ENCODE assay signal across 12 mouse cellular contexts in the genomic region with DNA sequence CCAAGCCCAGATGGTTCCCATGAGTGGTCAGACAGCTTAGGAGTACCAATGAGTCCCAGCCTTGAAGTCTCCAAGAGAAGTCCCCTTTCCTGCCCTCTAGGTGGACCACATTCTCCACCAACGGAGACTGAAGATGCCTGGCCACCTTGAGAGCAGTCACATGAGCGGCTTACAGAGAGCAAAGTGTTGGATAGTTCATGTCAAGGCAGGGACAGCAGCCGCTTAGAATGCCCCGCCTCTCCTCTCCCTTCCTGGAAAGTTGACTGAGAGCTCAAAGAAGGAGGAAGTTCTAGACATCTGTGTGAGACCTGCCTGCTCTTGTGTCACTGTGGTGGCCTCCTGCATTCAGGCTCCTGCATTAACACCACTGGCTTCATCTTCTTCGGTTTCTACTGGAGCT. TPM values are rescaled to one million over a fixed set of nuclear protein-coding genes. Genes with fewer than 3 reads are reported as not detected.
DNase-seq lines count a peak whose midpoint lies in the region; ATAC-seq and TF ChIP-seq lines count a peak whose summit lies in the region.
"Had no signal": no experiment of that assay in that cellular context is flagged by ENCODE, and none has a peak within 500 bp of the region (broad histone marks: within the 10 kb centered on the region; RNA-seq: fewer than 3 reads in every experiment).

A gene (minus strand): TSS at position 135 of the 400 bp plus-strand sequence.

- H3K9ac ChIP-seq in liver, embryonic 16.5 days (ENCODE audit: low read depth, low read length): no peak within 1 kb of the TSS
- no peak within 1 kb of the TSS for H3K9ac ChIP-seq in forebrain, embryonic 15.5 days (replicated peaks)
- H3K9ac ChIP-seq: forebrain, embryonic 12.5 days; lung, embryonic 15.5 days had no signal

- H3K27me3 ChIP-seq in G1E (ENCODE audit: insufficient read depth, low read length): peaks cover 10% of the 10 kb centered on the region
- H3K27me3 ChIP-seq in liver, embryonic 16.5 days (ENCODE audit: control insufficient read depth, insufficient read depth, low read depth, low read length): no peaks in the 10 kb centered on the region
- H3K27me3 ChIP-seq in splenic B cell, adult 2 months (ENCODE audit: control insufficient read depth, insufficient read depth, low read length, poor library complexity, severe bottlenecking): no peaks in the 10 kb centered on the region
- no peaks in the 10 kb centered on the region for H3K27me3 ChIP-seq in forebrain, embryonic 15.5 days
- H3K27me3 ChIP-seq: forebrain, embryonic 12.5 days; lung, embryonic 15.5 days had no signal

- no peaks in the 10 kb centered on the region for H3K36me3 ChIP-seq in G1E (replicated peaks)
- no peaks in the 10 kb centered on the region for H3K36me3 ChIP-seq in liver, embryonic 16.5 days (ENCODE audit: control insufficient read depth, insufficient read depth)
- H3K36me3 ChIP-seq in splenic B cell, adult 2 months (ENCODE audit: control insufficient read depth, insufficient read depth, low read length, poor library complexity, severe bottlenecking): no peaks in the 10 kb centered on the region
- no peaks in the 10 kb centered on the region for H3K36me3 ChIP-seq in forebrain, embryonic 15.5 days
- H3K36me3 ChIP-seq: forebrain, embryonic 12.5 days; lung, embryonic 15.5 days had no signal

- 0 out of 2 replicates have a peak within 1 kb of the TSS, but pooled peaks have one; percentile 0 for H3K4me2 ChIP-seq in liver, embryonic 16.5 days (ENCODE audit: low read depth, low read length)
- H3K4me2 ChIP-seq in forebrain, embryonic 15.5 days (replicated peaks): no peak within 1 kb of the TSS
- H3K4me2 ChIP-seq: forebrain, embryonic 12.5 days; lung, embryonic 15.5 days had no signal

- no peaks in the 10 kb centered on the region for H3K9me3 ChIP-seq in G1E (replicated peaks)
- no peaks in the 10 kb centered on the region for H3K9me3 ChIP-seq in liver, embryonic 16.5 days (replicated peaks; ENCODE audit: control insufficient read depth, low read length)
- no peaks in the 10 kb centered on the region for H3K9me3 ChIP-seq in forebrain, embryonic 15.5 days
- H3K9me3 ChIP-seq: forebrain, embryonic 12.5 days; lung, embryonic 15.5 days had no signal

- peak within 1 kb of the TSS; percentile 69 for H3K27ac ChIP-seq in liver, embryonic 16.5 days (ENCODE audit: low read length)
- H3K27ac ChIP-seq in forebrain, embryonic 15.5 days (replicated peaks): no peak within 1 kb of the TSS
- H3K27ac ChIP-seq: forebrain, embryonic 12.5 days; lung, embryonic 15.5 days had no signal

- peak; percentile 81 for ATAC-seq in G1E (ENCODE audit: extremely low read depth, insufficient number of reproducible peaks, low FRiP score, poor library complexity, severe bottlenecking)
- no peak for ATAC-seq in liver, embryonic 16.5 days (ENCODE audit: low read depth)
- no peak for ATAC-seq in forebrain, embryonic 15.5 days (replicated peaks)
- ATAC-seq: hindbrain, embryonic 16.5 days had no signal

- H3K4me1 ChIP-seq in G1E (ENCODE audit: insufficient read depth, low read depth, low read length): peaks cover 54% of the 10 kb centered on the region
- H3K4me1 ChIP-seq in liver, embryonic 16.5 days (ENCODE audit: control insufficient read depth, low read depth, low read length): peaks cover 13% of the 10 kb centered on the region
- no peaks in the 10 kb centered on the region for H3K4me1 ChIP-seq in forebrain, embryonic 15.5 days
- H3K4me1 ChIP-seq: forebrain, embryonic 12.5 days; lung, embryonic 15.5 days had no signal

- H3K4me3 ChIP-seq in G1E (ENCODE audit: low read depth, low read length): peak within 1 kb of the TSS; percentile 2; the same call in 1 of the 2 replicates
- no peak within 1 kb of the TSS for H3K4me3 ChIP-seq in liver, embryonic 16.5 days (ENCODE audit: low read depth, low read length)
- H3K4me3 ChIP-seq in forebrain, embryonic 15.5 days: no peak within 1 kb of the TSS
- H3K4me3 ChIP-seq: forebrain, embryonic 12.5 days; lung, embryonic 15.5 days had no signal

- no peak for TF ChIP-seq CTCF in G1E (IDR thresholded peaks at IDR 0.05; ENCODE audit: low read depth, low read length)

- peak; percentile 60 for DNase-seq in CD4-positive helper T cell, adult 2 months (ENCODE audit: low read depth, low spot score)
- peak; percentile 49 for DNase-seq in G1E (ENCODE audit: low spot score)
- DNase-seq in splenic B cell, adult 2 months (ENCODE audit: low read depth, low spot score): peak; percentile 61
- no peak for DNase-seq in left cerebral cortex, adult 8-10 months (ENCODE audit: low spot score in 2 of 2)
- DNase-seq in kidney, postnatal 25 days: no peak
- DNase-seq in ovary, postnatal 10 days (ENCODE audit: low spot score): no peak
- DNase-seq: heart, adult 18-20 months had no signal

- 17% methylated on average over 5 of the region's 5 CpGs for WGBS in liver, embryonic 16.5 days (ENCODE audit: insufficient replicate concordance)
- WGBS in forebrain, embryonic 15.5 days: 88% methylated on average over 5 of the region's 5 CpGs

RNA-seq across cellular contexts. Expression of the gene that starts here (rescaled TPM):
- total RNA-seq in G1E (2014; fragmentation: Nextera tagmentation) (0.30 and 0.44 TPM in 2 replicates), G1E (2017) (0.93 and 1.2 TPM in 2 replicates)
- polyA plus RNA-seq in G1E (2012): 0.14 and 0.37 TPM in 2 replicates
- 0.04 and 0.05 TPM in 2 replicates for polyA plus RNA-seq in liver, embryonic 16.5 days (2015; fragmentation: Nextera tagmentation; extraction: Ambion mirVana)
- under 1 TPM; 0.11 to 0.23 (median 0.21) TPM for total RNA-seq in left cerebral cortex, adult 8-10 months (2022)
- polyA plus RNA-seq in forebrain, embryonic 15.5 days (2015; fragmentation: Nextera tagmentation; extraction: Ambion mirVana): 0.15 and 0.17 TPM in 2 replicates
- polyA plus RNA-seq: forebrain, embryonic 12.5 days had no signal

Comparison
In these comparisons a context has a peak if more than half of its experiments do, and no peak if none do; other contexts are left out.
1. DNase-seq: peak in CD4-positive helper T cell, adult 2 months (single experiment), G1E (single experiment) and splenic B cell, adult 2 months (single experiment); none in left cerebral cortex, adult 8-10 months (0 of 2), kidney, postnatal 25 days (0 of 2) and ovary, postnatal 10 days (single experiment).